Mouse (Mus musculus) CD4-positive, CD25-positive, alpha-beta regulatory T cell, adult 4 months (primary cell): Measurements from ENCODE around the gene Cnst. TPM values are rescaled to one million over a fixed set of nuclear protein-coding genes. Genes with fewer than 3 reads are reported as not detected.

Experiments
- ATAC-seq: one replicate; pipeline ENCODE4 v1.8.0; 2017
- polyA plus RNA-seq, 2 experiments: library from polyadenylated mRNA; unstranded; fragments of 100-300 nt; shearing (Covaris generic); gene quantifications; one replicate each; pipeline ENCODE4 v1.2.1; 2017

Gene Cnst
- polyA plus RNA-seq, 2 experiments from 2014 or later = 15.5 to 22.3 TPM

GRCm38 (mm10) chr1:179598386-179598785 is 52.2 kb downstream of the Cnst start:
- ATAC-seq = no peak

- no peak for ATAC-seq
Observed at GRCm38 (mm10) chr1:179604526-179604925, 58.4 kb downstream of the Cnst start.

DNA sequence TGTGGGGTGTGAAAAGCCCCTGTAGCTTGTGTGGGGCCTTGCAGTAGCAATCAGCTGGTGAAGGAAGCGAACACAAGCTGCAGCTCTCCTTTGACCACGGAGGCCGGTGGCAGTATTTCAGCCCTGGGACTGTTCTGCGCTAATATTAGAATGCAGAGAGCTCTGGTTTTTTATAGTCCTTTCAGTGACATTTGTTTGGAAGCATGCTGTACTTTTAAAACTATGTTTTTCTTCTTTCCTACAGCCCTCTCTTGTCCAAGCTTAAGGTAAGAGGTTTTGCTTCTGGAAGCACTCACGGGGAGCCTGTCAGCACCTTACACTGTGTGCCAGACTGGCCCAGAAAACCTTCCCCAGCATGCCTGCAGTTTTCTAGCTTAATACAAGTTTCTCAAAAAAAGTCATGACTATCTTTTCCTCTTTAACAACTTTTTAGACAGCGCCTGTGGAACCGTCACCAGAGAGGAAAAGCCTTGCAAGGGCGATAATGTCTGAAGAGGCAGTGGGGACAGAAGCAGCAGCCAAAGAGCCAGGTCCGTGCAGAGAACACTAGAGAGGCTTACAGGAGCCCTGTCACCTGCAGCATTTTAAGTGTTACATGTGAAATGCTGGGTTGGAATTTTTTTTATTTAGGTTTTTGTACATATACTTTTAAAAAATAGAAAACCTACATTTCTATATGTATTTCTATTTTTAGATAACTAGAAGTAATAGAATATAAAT is 60.0 kb downstream of the Cnst start:
- no peak for ATAC-seq

DNA sequence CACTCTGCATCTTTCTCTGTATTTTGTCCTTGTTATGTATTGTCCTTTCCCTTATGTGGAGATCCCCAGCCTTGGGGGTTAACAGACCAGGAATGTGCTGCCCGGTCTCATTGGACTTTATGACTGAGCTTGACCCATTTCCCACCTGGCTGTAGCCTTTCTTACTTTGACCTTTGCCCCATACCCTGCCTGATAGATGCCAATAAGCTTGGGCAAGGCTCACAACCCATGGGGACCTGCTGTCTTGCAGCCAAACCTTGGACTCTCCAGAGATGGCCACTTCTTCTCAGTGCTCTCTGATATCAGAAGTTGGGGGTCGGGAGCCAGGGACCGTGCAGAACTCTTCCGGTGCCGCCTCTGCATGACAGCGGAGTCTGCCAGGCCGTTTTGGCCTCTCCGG is 62.4 kb downstream of the Cnst start:
- no peak for ATAC-seq

DNA sequence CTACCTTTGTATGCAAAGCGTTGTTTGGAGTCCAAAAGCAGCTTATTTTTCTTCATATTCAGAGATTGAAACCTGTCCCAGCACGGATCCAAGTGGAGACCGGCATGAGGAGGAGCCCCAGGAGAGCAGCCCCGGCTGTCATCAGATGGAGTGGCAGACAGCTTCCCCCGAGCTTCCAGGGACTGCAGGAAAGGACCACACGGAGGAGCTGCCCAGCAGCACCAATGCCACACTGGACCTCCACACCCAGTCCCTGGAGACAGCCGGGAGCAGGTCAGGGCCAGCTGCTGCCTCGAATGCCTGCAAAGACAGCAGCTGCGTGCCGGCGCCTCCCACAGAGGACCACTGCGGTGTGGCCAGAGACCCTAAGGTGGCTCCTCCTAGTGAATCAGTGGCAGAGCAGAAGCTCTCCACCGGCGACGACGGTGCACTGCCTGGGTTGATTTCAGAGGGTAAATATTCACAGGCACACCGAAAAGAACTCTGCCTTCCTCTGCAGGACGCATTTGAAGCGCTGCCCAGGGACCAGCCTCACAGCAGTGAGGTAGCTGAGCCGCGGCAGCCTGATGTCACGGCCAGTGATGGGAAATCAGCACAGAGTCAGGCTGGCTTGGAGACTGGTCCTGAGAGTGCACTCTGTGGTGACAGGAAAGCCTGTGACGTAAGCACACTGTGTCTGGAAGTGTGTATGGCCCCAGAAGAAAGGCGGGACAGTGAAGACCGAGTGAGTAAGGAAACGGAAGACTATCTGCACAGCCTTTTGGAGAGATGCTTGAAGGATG is 63.7 kb downstream of the Cnst start:
- no peak for ATAC-seq

DNA sequence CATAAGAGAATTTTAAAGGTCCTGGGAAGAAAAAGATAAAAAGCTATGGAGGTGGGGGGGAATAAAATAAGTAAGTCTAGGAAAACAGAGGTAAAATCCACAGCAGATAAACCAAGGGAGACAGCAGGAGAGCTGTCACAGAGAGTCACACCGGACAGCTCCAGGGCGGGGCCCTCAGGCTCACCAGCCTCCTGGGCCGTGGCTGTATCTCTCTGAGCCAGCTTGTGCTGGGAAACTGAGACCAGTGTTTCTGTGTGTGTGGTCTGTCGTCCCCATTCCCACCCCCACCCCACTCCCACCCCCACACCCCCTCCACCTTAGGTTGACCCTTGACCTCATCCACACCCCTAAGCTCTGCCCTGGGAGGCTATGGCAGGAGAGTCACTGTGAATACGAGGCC is 65.0 kb downstream of the Cnst start:
- ATAC-seq = no peak

DNA sequence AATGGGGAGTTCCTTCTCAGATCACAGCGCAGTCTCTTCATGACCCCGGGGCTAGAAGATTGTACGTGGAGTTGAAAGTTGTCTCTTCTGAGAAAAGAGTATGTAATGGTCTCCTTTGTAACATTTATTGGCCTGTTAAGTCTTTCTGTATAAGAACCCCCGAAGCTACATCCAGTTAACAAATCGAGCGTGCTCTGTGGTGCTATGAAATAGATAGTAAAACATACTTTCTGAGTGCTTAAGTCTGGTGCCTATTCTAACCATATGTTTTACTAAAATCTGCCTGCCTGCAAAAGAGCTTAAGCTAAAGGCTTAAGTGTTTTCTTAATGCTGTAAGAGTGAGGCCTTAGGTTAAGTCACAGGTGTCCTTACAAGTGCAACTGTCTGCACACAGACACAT is 66.2 kb downstream of the Cnst start:
- ATAC-seq = no peak

DNA sequence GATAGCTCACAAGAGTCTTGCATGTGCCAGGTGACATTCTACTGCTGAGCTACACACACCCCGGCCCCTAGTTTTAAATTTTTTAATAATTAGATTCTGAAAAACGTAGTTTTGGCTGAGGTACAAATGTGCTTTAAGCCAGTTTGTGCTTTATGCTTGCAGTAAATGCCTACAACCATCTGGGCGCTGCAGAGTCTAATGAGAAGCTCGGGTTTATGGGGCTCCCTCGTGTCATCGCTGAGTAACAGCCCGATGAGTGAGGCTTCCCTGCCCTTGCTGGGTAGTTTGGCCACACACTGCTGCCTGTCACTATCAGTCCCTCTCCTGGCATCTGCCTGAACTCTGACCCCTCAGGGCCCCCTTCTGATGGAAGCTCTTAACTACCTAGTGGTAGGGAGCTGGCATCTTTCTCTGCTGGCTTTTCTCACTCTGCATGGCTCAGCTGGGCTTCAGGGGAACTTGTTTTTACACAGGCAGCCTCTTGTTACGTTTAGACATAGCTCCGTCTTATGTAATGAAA is 66.9 kb downstream of the Cnst start:
- no peak for ATAC-seq

DNA sequence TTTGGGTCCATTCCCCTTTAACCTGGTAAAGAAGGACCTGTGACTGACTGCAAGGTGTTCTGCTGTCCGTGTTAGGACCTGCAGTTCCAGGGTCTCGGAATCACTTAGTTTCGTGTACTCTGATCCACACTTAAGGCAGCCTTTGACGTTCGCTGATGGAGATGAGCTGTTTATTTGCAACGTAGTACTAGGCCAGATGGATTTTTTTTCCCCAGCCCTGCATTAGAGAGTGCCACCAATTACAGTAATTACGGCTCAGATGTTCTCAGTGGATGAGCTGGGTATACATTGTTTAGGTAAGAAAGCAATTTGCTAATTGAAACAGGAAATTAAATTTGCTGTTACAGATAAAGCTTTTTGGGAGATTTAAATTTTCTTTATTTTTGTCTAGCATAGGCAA is 71.3 kb downstream of the Cnst start:
- ATAC-seq = no peak

DNA sequence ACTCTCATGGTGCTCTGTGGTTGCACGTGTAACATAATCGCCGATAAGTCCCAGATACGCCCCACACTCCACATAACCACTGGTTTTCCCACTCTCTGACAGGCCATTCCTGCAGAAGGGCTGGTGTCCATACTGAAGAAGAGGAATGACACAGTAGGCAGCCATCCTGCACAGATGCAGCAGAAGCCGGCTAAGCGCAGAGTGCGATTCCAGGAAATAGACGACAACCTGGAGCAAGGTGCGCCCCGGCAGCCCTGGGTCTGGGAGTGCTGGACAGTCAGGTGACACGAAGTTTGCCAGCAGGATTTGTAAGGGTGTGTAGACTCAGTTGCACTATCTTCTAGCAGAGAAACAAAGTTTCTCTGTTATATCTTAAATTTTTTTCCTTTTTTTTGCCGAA is 76.5 kb downstream of the Cnst start:
- ATAC-seq = no peak

GRCm38 (mm10) chr1:179623657-179624056 is 77.5 kb downstream of the Cnst start:
- ATAC-seq = peak; percentile 58

DNA sequence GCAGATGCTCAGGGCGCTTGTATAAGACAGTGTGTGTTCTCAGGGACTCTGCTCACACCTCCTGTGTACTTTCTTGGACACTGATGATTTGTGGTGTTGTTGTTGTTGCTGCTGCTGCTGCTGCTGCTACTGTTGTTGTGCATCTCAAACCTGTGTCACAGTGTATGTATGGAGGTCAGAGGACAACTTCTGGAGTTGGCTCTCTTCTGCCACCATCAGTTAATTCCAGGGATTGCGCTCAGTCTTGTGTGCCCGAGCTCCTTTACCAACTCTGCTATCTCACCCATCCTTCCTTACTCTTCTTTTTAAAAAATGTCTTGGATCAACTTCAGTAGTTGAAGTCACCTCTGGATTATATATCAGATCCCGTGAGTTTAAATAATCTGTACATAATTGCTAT is 78.2 kb downstream of the Cnst start:
- peak; percentile 88 for ATAC-seq

DNA sequence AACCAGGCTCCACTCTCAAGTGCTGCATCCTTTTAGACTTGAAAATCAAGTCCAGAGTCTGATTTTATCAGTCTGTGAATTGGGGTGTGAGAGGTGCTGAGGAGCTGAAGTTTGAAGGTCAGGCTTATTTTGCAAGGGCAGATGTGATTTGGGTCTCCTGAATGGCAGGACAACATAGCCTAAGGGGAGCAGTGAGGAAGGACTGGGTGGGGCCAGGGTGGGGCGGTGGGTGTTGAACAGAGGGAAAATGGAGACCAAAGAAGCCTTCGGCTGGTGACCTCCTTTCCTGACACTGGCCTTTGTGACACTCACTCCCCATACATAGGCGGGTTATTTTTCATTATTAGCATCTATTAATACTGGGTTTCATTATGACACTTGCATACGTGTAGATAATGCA is 81.7 kb downstream of the Cnst start:
- ATAC-seq = no peak

DNA sequence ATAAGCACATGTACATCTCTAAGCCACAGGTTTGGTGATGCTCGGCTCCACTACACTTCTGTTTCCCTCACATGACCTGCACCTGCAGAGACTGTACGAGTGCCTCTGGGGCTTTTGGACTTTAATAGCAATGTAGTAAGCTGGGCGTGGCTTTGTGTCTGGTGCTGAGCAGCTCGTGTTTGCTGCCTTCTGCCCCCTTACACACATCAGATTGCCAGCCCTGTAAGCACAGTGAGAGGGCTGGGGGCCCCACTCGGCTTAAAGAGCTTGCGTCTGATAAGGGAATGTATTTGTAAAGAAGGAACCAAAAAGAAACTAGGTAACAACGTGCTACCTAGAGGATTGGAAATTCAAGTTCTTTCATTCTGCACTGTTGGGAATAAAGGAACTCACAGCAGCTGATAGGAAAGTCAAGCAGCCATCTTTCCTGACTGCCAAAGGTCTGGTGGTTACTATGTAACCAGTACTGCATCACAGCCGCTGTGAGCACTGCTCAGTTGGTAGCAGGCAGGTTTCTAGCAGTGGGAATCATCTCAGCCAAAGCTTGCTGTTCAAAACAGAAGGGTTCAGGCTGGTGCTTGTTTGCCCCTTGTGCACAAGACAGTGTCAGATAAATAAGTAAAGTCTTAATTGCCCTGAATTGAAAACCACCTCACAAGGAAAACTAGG is 82.4 kb downstream of the Cnst start:
- ATAC-seq = no peak

- ATAC-seq = no peak
Observed at GRCm38 (mm10) chr1:179629276-179629675, 83.1 kb downstream of the Cnst start.

DNA sequence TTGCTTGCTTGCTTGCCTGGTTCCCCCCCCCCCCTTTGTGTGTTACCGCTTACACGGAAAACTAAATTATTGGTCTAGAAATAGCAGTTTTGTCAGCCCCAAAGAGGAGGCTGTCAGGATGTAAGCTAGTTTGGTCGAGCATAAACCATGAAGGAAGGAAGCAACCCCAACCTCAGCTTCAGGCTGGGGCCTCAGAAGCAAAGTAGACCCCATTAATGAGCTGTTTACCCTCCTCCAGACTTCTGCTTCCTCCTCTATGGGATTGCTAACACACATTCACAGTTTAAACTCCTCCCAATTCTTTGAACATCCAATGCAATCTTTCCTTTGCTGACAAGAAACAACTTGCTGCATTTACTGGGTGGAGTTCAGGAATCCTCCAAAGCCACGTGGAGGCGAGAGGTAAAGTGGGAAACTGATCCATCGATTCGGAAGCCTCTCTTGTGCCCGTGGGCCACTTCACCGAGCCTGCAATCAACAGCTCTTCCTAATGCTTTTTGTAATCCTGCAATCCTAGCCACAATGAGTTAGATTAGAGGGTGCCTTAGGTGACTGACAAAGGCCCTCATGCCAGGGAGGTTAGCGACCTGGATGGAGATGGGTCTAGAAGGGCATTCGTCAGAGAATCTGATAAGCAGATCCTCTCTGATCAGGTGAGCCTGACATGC is 86.7 kb downstream of the Cnst start:
- no peak for ATAC-seq

DNA sequence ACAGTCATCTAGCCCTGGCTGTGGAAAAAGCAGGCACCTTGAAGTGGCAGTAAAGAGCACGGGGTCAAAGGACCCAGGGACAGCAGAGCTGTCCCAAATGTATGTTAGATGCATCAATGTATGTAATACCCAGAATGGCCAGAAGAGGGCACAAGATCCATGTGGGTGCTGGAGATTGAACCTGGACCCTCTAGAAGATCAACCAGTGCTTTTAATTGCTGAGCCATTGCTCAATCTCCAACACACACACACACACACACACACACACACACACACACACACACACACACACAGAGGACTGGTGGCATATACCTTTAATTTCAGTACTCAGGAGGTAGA is 87.2 kb downstream of the Cnst start:
- ATAC-seq = no peak

DNA sequence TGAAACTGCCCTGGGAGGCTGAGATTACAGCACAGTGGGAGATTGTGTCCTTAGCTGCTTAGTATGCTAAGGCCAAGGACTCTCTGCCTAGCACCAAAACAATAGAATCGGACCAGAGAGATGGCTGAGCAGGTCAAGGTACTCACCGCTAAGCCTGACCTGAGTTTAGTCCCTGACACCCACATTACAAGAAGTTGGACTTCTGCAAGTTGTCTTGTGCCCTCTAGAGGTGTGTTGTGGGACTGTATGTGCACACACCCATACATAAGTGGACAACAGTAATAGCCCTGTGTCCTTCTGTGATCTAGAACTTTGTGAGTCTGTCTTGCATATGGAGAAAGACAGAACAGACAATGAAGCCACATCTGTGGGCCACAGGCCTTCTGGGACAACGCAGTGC is 88.0 kb downstream of the Cnst start:
- ATAC-seq = no peak

- ATAC-seq = no peak
Observed at GRCm38 (mm10) chr1:179642726-179643125, 96.6 kb downstream of the Cnst start.

GRCm38 (mm10) chr1:179644151-179644550 is 98.0 kb downstream of the Cnst start:
- no peak for ATAC-seq

DNA sequence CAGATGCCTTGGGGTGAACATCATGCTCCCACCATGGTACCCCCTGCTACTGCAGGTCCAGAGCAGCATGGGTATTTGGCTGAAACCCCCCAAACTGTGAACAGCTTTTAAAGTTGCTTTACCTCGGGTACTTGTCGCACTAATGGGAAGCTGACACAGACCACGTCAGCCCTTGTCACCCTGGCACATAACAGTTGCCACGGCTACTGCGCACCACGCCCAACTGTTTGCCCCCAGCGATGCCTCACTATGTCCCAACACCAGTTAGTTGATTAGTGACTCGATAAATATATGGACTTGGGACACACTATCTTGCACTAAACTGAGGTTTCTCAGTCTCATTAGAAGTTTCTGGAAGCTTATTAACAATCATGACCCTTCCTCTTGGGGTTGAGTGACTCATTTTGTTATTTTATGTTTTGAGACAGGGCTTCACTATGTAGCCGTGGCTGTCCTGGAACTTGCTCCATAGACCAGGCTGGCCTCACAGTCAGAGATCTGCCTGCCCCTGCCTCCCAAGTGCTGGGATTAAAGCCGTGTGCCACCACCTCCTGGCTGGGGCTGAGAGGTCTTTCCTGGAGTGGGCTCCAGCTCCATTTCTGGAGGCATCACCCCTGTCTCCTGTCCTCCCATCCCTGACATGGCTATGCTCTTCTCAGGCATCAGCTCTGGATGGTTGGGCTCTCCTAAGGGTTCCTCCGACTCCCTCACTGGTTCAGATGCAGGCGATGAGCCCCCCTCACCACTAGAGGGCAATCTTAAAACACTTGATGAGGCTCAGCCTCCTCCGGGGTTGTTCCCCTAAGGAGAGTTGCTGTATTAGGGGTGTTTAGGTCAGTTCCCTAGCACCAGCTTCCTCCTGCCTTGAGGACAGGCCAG is 99.2 kb downstream of the Cnst start:
- ATAC-seq = peak; percentile 84

DNA sequence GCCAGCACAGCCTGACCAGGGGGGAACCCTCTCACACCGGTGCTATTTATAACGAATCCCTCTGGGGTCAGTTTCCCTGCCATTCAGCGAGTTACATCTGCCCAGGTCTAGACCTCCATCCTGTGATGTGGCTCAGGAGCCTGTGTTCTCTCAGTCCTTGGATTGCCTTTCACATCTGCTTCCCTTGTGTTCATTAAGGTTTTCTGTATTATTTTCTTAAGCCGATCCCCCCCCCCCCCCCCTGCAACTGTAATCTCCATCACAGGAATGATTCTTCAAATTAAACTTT is 99.8 kb downstream of the Cnst start:
- ATAC-seq = peak; percentile 37
